Mouse (Mus musculus): ENCODE measurements at regions not wholly inside any gene's neighbourhood (a gene's known extent, or its start where the extent isn't known, plus 50 kb on each side); places are given as distances from the start of the nearest gene placed in this dataset.

GRCm38 (mm10) chr16:93033943-93034342, 208.0 kb upstream of the Runx1 start:
- TF ChIP-seq CTCF (IDR thresholded peaks at IDR 0.05; ENCODE audit: low read depth) (no peak), EP300 (IDR thresholded peaks at IDR 0.05; ENCODE audit: low read depth) (no peak)
